ENCODE assay signal across 9 mouse cellular contexts in genomic region chr3:96598156-96599068, GRCm38 (mm10). TPM values are rescaled to one million over a fixed set of nuclear protein-coding genes. Genes with fewer than 3 reads are reported as not detected.
DNase-seq lines count a peak whose midpoint lies in the region; ATAC-seq lines count a peak whose summit lies in the region.
"Had no signal": no experiment of that assay in that cellular context is flagged by ENCODE, and none has a peak within 500 bp of the region (broad histone marks: within the 10 kb centered on the region; RNA-seq: fewer than 3 reads in every experiment).

No protein-coding gene starts in this region.

- peaks cover 29% of the 10 kb centered on the region for H3K4me1 ChIP-seq in forebrain, embryonic 11.5 days (replicated peaks; ENCODE audit: control insufficient read depth, insufficient read depth, low read length)
- H3K4me1 ChIP-seq in lung, embryonic 16.5 days (replicated peaks; ENCODE audit: control insufficient read depth, insufficient read depth, low read length), result peaks cover 25% of the 10 kb centered on the region

- ATAC-seq in forebrain, embryonic 11.5 days (replicated peaks; ENCODE audit: low FRiP score), result peak; percentile 28
- ATAC-seq in lung, embryonic 16.5 days (ENCODE audit: low read depth), result peak; percentile 17; the same call in 1 of the 2 replicates

- no peak overlapping the region for H3K27ac ChIP-seq in forebrain, embryonic 11.5 days (ENCODE audit: low read depth, low read length)
- peak overlapping the region; percentile 50 for H3K27ac ChIP-seq in lung, embryonic 16.5 days (ENCODE audit: low read length)

- no peaks in the 10 kb centered on the region for H3K9me3 ChIP-seq in forebrain, embryonic 11.5 days (ENCODE audit: control insufficient read depth, low read length)
- no peaks in the 10 kb centered on the region for H3K9me3 ChIP-seq in lung, embryonic 16.5 days (ENCODE audit: control insufficient read depth, low read length)

- H3K4me3 ChIP-seq in forebrain, embryonic 11.5 days (ENCODE audit: low read depth, low read length), result peak overlapping the region; percentile 35
- peak overlapping the region; percentile 56 for H3K4me3 ChIP-seq in lung, embryonic 16.5 days (ENCODE audit: low read length)

- peak overlapping the region; percentile 91 for H3K4me2 ChIP-seq in forebrain, embryonic 11.5 days (ENCODE audit: low read depth, low read length, severe bottlenecking)
- peak overlapping the region; percentile 88 for H3K4me2 ChIP-seq in lung, embryonic 16.5 days (ENCODE audit: low read depth, low read length)

- peaks cover 21% of the 10 kb centered on the region for H3K27me3 ChIP-seq in forebrain, embryonic 11.5 days (ENCODE audit: control insufficient read depth, insufficient read depth, low read length)
- H3K27me3 ChIP-seq in lung, embryonic 16.5 days (ENCODE audit: control insufficient read depth, insufficient read depth, low read depth, low read length), result peaks cover 22% of the 10 kb centered on the region

- 2% methylated on average over 54 of the region's 54 CpGs for WGBS in forebrain, embryonic 11.5 days
- 2% methylated on average over 52 of the region's 54 CpGs for WGBS in lung, embryonic 16.5 days

- H3K9ac ChIP-seq in forebrain, embryonic 11.5 days (ENCODE audit: low read length), result peak overlapping the region; percentile 67
- H3K9ac ChIP-seq in lung, embryonic 16.5 days (ENCODE audit: low read length), result peak overlapping the region; percentile 68

- intact Hi-C loops in heart, postnatal 14 days (cut with DNase I), result no loop called here

- peak; percentile 68 for DNase-seq in Muller cell, postnatal 12 days (ENCODE audit: inconsistent ontology term)
- peak; percentile 83 to 89 for DNase-seq in adrenal gland, postnatal 36 days
- peak; percentile 85 for DNase-seq in forebrain, embryonic 11.5 days (ENCODE audit: low spot score)
- DNase-seq in heart, postnatal 14 days, result peak; percentile 80 to 85
- DNase-seq in kidney, postnatal 4 days, result peak; percentile 80 to 82
- peak; percentile 81 to 83 for DNase-seq in right cerebral cortex, postnatal 10 days (ENCODE audit: low spot score in 2 of 2)
- DNase-seq in spleen, adult 12 weeks (ENCODE audit: low spot score), result no peak

- no peaks in the 10 kb centered on the region for H3K36me3 ChIP-seq in forebrain, embryonic 11.5 days (ENCODE audit: control insufficient read depth, insufficient read depth, low read length)
- no peaks in the 10 kb centered on the region for H3K36me3 ChIP-seq in lung, embryonic 16.5 days (ENCODE audit: control insufficient read depth, insufficient read depth, low read length)

RNA-seq across cellular contexts. Expression of gene Ankrd34a, which starts 2.0 kb away (rescaled TPM):
- total RNA-seq in adrenal gland, postnatal 36 days (2021), result 1 to 10 TPM in 1 of 2 experiments, under 1 TPM in 1; 0.95 to 1.0 TPM
- polyA plus RNA-seq in forebrain, embryonic 11.5 days (2014; fragmentation: Nextera tagmentation; extraction: Ambion mirVana), result 1.9 and 2.4 TPM in 2 replicates
- total RNA-seq in heart, postnatal 14 days (2021), result 1 to 10 TPM; 1.3 to 1.8 TPM
- polyA plus RNA-seq in lung, embryonic 16.5 days (2015; fragmentation: Nextera tagmentation; extraction: Ambion mirVana), result 1.6 and 1.9 TPM in 2 replicates
- polyA plus RNA-seq: erythroblast, embryonic 14.5 days had no signal

RNA-seq across cellular contexts. Expression of gene Lix1l, which starts 2.5 kb away (rescaled TPM):
- 10 to 100 TPM; 29.3 to 52.1 TPM for total RNA-seq in adrenal gland, postnatal 36 days (2021)
- 5.5 TPM in 2 replicates for polyA plus RNA-seq in forebrain, embryonic 11.5 days (2014; fragmentation: Nextera tagmentation; extraction: Ambion mirVana)
- 10 to 100 TPM; 28.3 to 28.6 TPM for total RNA-seq in heart, postnatal 14 days (2021)
- 6.7 and 8.2 TPM in 2 replicates for polyA plus RNA-seq in lung, embryonic 16.5 days (2015; fragmentation: Nextera tagmentation; extraction: Ambion mirVana)

RNA-seq across cellular contexts. Expression of gene Polr3gl, which starts 4.4 kb away (rescaled TPM):
- 10 to 100 TPM; 29.4 to 33.3 TPM for total RNA-seq in adrenal gland, postnatal 36 days (2021)
- polyA plus RNA-seq in forebrain, embryonic 11.5 days (2014; fragmentation: Nextera tagmentation; extraction: Ambion mirVana), result 22.0 and 28.4 TPM in 2 replicates
- total RNA-seq in heart, postnatal 14 days (2021), result 10 to 100 TPM; 21.8 to 25.3 TPM
- polyA plus RNA-seq in lung, embryonic 16.5 days (2015; fragmentation: Nextera tagmentation; extraction: Ambion mirVana), result 35.9 TPM in 2 replicates

RNA-seq across cellular contexts. Expression of gene Gm16253, which starts 21.6 kb away (rescaled TPM):
- total RNA-seq in adrenal gland, postnatal 36 days (2021), result not detected
- 1.0 TPM in 1 of 2 replicates, not detected in the other for polyA plus RNA-seq in forebrain, embryonic 11.5 days (2014; fragmentation: Nextera tagmentation; extraction: Ambion mirVana)
- 1 to 10 TPM; 3.7 to 4.5 TPM for total RNA-seq in heart, postnatal 14 days (2021)
- 1.4 TPM in 2 replicates for polyA plus RNA-seq in lung, embryonic 16.5 days (2015; fragmentation: Nextera tagmentation; extraction: Ambion mirVana)
- polyA plus RNA-seq: erythroblast, embryonic 14.5 days had no signal

RNA-seq across cellular contexts. Expression of gene Rbm8a, which starts 31.3 kb away (rescaled TPM):
- 10 to 100 TPM; 68.3 to 73.5 TPM for total RNA-seq in adrenal gland, postnatal 36 days (2021)
- polyA plus RNA-seq in forebrain, embryonic 11.5 days (2014; fragmentation: Nextera tagmentation; extraction: Ambion mirVana), result 198 and 199 TPM in 2 replicates
- total RNA-seq in heart, postnatal 14 days (2021), result 10 to 100 TPM; 37.9 to 40.5 TPM
- polyA plus RNA-seq in lung, embryonic 16.5 days (2015; fragmentation: Nextera tagmentation; extraction: Ambion mirVana), result 132 and 135 TPM in 2 replicates
